Mouse (Mus musculus) CH12.LX (cell line): ENCODE data around the gene Dolk. TPM values are rescaled to one million over a fixed set of nuclear protein-coding genes. Genes with fewer than 3 reads are reported as not detected.

Experiments
- DNase-seq: peaks from one replicate; pipeline ENCODE4 v3.0.0-alpha.2; 2013; ENCODE audit errors: extremely low read depth
- H3K27ac ChIP-seq: 2 replicates; pipeline ENCODE4 v1.5.1; 2012; ENCODE audit warnings: low read depth, mild to moderate bottlenecking, control low read depth, moderate library complexity; ENCODE audit not compliant: insufficient read depth
- H3K27me3 ChIP-seq: replicated peaks from 2 replicates; pipeline ENCODE3; 2012; ENCODE audit warnings: inconsistent platforms
- H3K36me3 ChIP-seq, 2 experiments: replicated peaks in 1 of 2; 2 replicates each; pipeline versions ENCODE3 to v1.6.1; 2012; ENCODE audit warnings: inconsistent platforms in 1 of 2, low read length in 1 of 2, mild to moderate bottlenecking in 1 of 2, mixed read lengths in 1 of 2, moderate library complexity in 1 of 2; ENCODE audit not compliant: control insufficient read depth in 1 of 2, insufficient read depth in 1 of 2
- H3K4me1 ChIP-seq, 2 experiments: 2 replicates each; pipeline ENCODE4 v1.6.1; 2012; ENCODE audit warnings: inconsistent platforms in 1 of 2, moderate library complexity in 1 of 2; ENCODE audit not compliant: insufficient read depth in 2 of 2, control insufficient read depth in 1 of 2
- H3K4me2 ChIP-seq: 2 replicates; pipeline ENCODE4 v1.6.1; 2012; ENCODE audit warnings: low read depth, mild to moderate bottlenecking, control low read depth; ENCODE audit not compliant: poor library complexity, insufficient read depth, severe bottlenecking
- H3K4me3 ChIP-seq, 3 experiments: fragments of 150-350 bp in 1 of 3; sonication (generic) in 1 of 3; replicated peaks in 1 of 3; 2 replicates each; pipeline versions ENCODE3 to v1.5.1; 2011 to 2012; ENCODE audit warnings: low read depth in 2 of 3, low read length in 2 of 3, mild to moderate bottlenecking in 2 of 3, moderate library complexity in 2 of 3, control low read depth in 1 of 3, improper control_type of control experiment in 1 of 3, inconsistent platforms in 1 of 3, mixed read lengths in 1 of 3; ENCODE audit not compliant: poor library complexity in 1 of 3
- H3K79me2 ChIP-seq: replicated peaks from 2 replicates; pipeline ENCODE4 v1.6.1; 2012; ENCODE audit warnings: mild to moderate bottlenecking, moderate library complexity; ENCODE audit not compliant: control insufficient read depth, poor library complexity, insufficient read depth, severe bottlenecking; ENCODE audit errors: extremely low read depth
- H3K9ac ChIP-seq: 2 replicates; pipeline ENCODE4 v1.6.1; 2012; ENCODE audit warnings: low read depth, mild to moderate bottlenecking, control low read depth, moderate library complexity; ENCODE audit not compliant: insufficient read depth
- H3K9me3 ChIP-seq: replicated peaks from 2 replicates; pipeline ENCODE3; 2012; ENCODE audit warnings: low read length, inconsistent platforms, mixed read lengths
- BHLHE40 ChIP-seq: IDR thresholded peaks from 2 replicates; pipeline ENCODE4 v1.6.1; 2011; ENCODE audit warnings: mild to moderate bottlenecking, low read depth, low read length, improper control_type of control experiment
- CHD1 ChIP-seq: IDR thresholded peaks from 2 replicates; pipeline ENCODE4 v1.6.1; 2012; ENCODE audit warnings: low read depth, low read length, improper control_type of control experiment, inconsistent platforms
- CTCF ChIP-seq, 2 experiments: IDR thresholded peaks in 1 of 2; conservative IDR thresholded peaks in 1 of 2; 2 replicates each; pipeline ENCODE4 v1.5.1; 2011 to 2012; ENCODE audit warnings: low read depth in 2 of 2, low read length in 2 of 2, improper control_type of control experiment in 1 of 2, inconsistent platforms in 1 of 2, mild to moderate bottlenecking in 1 of 2, moderate library complexity in 1 of 2
- ELF1 ChIP-seq: IDR thresholded peaks from 2 replicates; pipeline ENCODE4 v1.6.1; 2014; ENCODE audit warnings: low read depth, mild to moderate bottlenecking, inconsistent platforms, low read length, improper control_type of control experiment
- ETS1 ChIP-seq: conservative IDR thresholded peaks from 2 replicates; pipeline ENCODE4 v1.6.1; 2012; ENCODE audit warnings: low read depth, mild to moderate bottlenecking, inconsistent platforms, low read length, improper control_type of control experiment, moderate library complexity
- GABPA ChIP-seq: IDR thresholded peaks from 2 replicates; pipeline ENCODE4 v1.6.1; 2012; ENCODE audit warnings: low read depth, low read length, improper control_type of control experiment, inconsistent platforms; ENCODE audit not compliant: insufficient replicate concordance
- JUND ChIP-seq: conservative IDR thresholded peaks from 2 replicates; pipeline ENCODE4 v1.6.1; 2011; ENCODE audit warnings: low read depth, low read length, improper control_type of control experiment
- KAT2A ChIP-seq: IDR thresholded peaks from 2 replicates; pipeline ENCODE4 v1.6.1; 2012; ENCODE audit warnings: low read length, improper control_type of control experiment, inconsistent platforms; ENCODE audit not compliant: insufficient replicate concordance
- MAFK ChIP-seq: IDR thresholded peaks from 2 replicates; pipeline ENCODE4 v1.6.1; 2011; ENCODE audit warnings: low read length, improper control_type of control experiment; ENCODE audit not compliant: insufficient replicate concordance
- MAZ ChIP-seq: IDR thresholded peaks from 2 replicates; pipeline ENCODE4 v1.6.1; 2012; ENCODE audit warnings: low read depth, mild to moderate bottlenecking, inconsistent platforms, low read length, improper control_type of control experiment, moderate library complexity
- MXI1 ChIP-seq: IDR thresholded peaks from 2 replicates; pipeline ENCODE4 v1.6.1; 2011; ENCODE audit warnings: mild to moderate bottlenecking, low read depth, low read length, improper control_type of control experiment
- MYC ChIP-seq: IDR thresholded peaks from 2 replicates; pipeline ENCODE4 v1.6.1; 2011; ENCODE audit warnings: low read depth, mild to moderate bottlenecking, improper control_type of control experiment, low read length
- NELFE ChIP-seq: IDR thresholded peaks from 2 replicates; pipeline ENCODE4 v1.6.1; 2011; ENCODE audit warnings: low read depth, low read length, improper control_type of control experiment
- PAX5 ChIP-seq: IDR thresholded peaks from 2 replicates; pipeline ENCODE4 v1.6.1; 2012; ENCODE audit warnings: low read length, inconsistent platforms, mixed read lengths
- POLR2AphosphoS2 ChIP-seq: IDR thresholded peaks from 2 replicates; pipeline ENCODE4 v1.6.1; 2011; ENCODE audit warnings: low read depth, low read length, improper control_type of control experiment
- RCOR1 ChIP-seq: conservative IDR thresholded peaks from 2 replicates; pipeline ENCODE4 v1.6.1; 2012; ENCODE audit warnings: low read depth, mild to moderate bottlenecking, inconsistent platforms, low read length, improper control_type of control experiment
- SIN3A ChIP-seq: IDR thresholded peaks from 2 replicates; pipeline ENCODE4 v1.6.1; 2012; ENCODE audit warnings: low read length, improper control_type of control experiment, inconsistent platforms
- TBP ChIP-seq: conservative IDR thresholded peaks from 2 replicates; pipeline ENCODE4 v1.6.1; 2011; ENCODE audit warnings: low read depth, low read length, improper control_type of control experiment
- TCF12 ChIP-seq: IDR thresholded peaks from 2 replicates; pipeline ENCODE4 v1.6.1; 2014; ENCODE audit warnings: low read depth, mild to moderate bottlenecking, inconsistent platforms, low read length, improper control_type of control experiment
- UBTF ChIP-seq: IDR thresholded peaks from 2 replicates; pipeline ENCODE4 v1.6.1; 2012; ENCODE audit warnings: low read depth, mild to moderate bottlenecking, inconsistent platforms, low read length, improper control_type of control experiment, moderate library complexity
- USF1 ChIP-seq: IDR thresholded peaks from 2 replicates; pipeline ENCODE4 v1.6.1; 2014; ENCODE audit warnings: low read depth, mild to moderate bottlenecking, inconsistent platforms, low read length, improper control_type of control experiment
- USF2 ChIP-seq: conservative IDR thresholded peaks from 2 replicates; pipeline ENCODE4 v1.6.1; 2011; ENCODE audit warnings: low read depth, low read length, improper control_type of control experiment
- ZC3H11A ChIP-seq: IDR thresholded peaks from 2 replicates; pipeline ENCODE4 v1.6.1; 2012; ENCODE audit warnings: low read depth, mild to moderate bottlenecking, inconsistent platforms, low read length, improper control_type of control experiment
- ZMIZ1 ChIP-seq: IDR thresholded peaks from 2 replicates; pipeline ENCODE4 v1.6.1; 2012; ENCODE audit warnings: low read depth, mild to moderate bottlenecking, inconsistent platforms, low read length, improper control_type of control experiment
- ZNF384 ChIP-seq: IDR thresholded peaks from 2 replicates; pipeline ENCODE4 v1.6.1; 2012; ENCODE audit warnings: low read depth, low read length, improper control_type of control experiment, inconsistent platforms
- dilution Hi-C: fragments of 300-500 bp; cut with MboI; formaldehyde crosslinking; loops from 2 replicates; pipeline ENCODE4 v1.14.3; 2020; ENCODE audit warnings: low sequenced_read_pairs; ENCODE audit not compliant: extremely low pct_unique_long_range_greater_than_20kb, extremely low pct_ligation_motif_present
- in situ Hi-C: fragments of 300-500 bp; cut with MboI; formaldehyde crosslinking; loops from 3 replicates; pipeline ENCODE4 v1.14.3; 2019; ENCODE audit warnings: low sequenced_read_pairs, low pct_ligation_motif_present, low pct_unique_long_range_greater_than_20kb, mixed read lengths
- polyA plus RNA-seq: library from polyadenylated mRNA; unstranded; fragments of >175 nt; gene quantifications from 2 replicates; pipeline ENCODE4 v1.2.1, GENCODE M21; 2012; ENCODE audit warnings: low read depth; ENCODE audit not compliant: insufficient read length
- total RNA-seq, 2 experiments: library from RNA; depleted of rRNA; stranded (reverse); fragments of 300-350 nt in 1 of 2; fragments of >200 nt in 1 of 2; gene quantifications; 2 replicates each; pipeline ENCODE4 v1.2.3; 2012 to 2014

Gene Dolk
- total and polyA plus RNA-seq, 3 experiments: 11.6 to 17.4 (median 11.8) TPM

DNA sequence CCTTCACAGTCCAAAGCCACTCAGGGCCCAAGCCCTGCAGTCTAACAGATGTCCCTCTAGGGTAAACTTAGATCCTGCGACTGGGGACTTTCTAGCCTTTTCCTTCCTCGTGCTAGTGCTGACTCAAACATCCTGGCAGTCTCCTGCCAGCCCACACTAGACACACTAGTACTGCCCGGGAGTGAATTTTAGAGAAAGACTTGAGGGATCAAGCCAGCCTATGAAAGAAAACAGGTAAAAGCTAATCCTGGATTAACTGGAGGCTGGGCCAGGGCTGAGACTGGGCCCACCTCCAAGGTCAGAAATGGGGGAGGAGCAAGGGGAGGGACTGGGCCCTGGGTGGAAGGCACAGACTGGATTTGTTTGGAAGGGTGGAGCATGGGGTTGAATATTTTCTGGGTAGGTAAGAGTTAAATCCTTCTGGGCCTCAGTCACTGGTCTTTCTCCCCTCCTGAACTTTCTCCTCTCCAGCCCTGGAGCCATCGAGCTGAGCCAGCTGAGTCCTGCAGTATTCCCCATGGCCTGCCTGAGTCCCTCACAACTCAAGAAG, 19.7 kb downstream of the Dolk start:
- Histone ChIP-seq H3K27me3 (no peaks in the 10 kb centered on the region), H3K9me3 (no peaks in the 10 kb centered on the region), H3K4me3 (peak overlapping the region; percentile 5 to 46 (median 36)), H3K36me3 (peaks cover 18 to 48% of the 10 kb centered on the region in 2 experiments), H3K9ac (peak overlapping the region; percentile 80), H3K4me2 (peak overlapping the region; percentile 31; the same call in 1 of the 2 replicates), H3K4me1 (peaks cover 31 to 59% of the 10 kb centered on the region in 2 experiments), H3K27ac (peak overlapping the region; percentile 83), H3K79me2 (no peaks in the 10 kb centered on the region)
- dilution Hi-C loops (no loop called here), in situ Hi-C loops (no loop called here)
- peak; percentile 24; the same call in 1 of the 2 replicates for TF ChIP-seq BHLHE40
- no peak for TF ChIP-seq ETS1
- no peak for TF ChIP-seq TCF12
- no peak for TF ChIP-seq ZC3H11A
- TF ChIP-seq MAZ: no peak
- TF ChIP-seq GABPA: no peak
- TF ChIP-seq MXI1: no peak
- TF ChIP-seq JUND: no peak
- TF ChIP-seq TBP: 0 out of 2 replicates have a peak, but pooled peaks have one; percentile 23
- TF ChIP-seq RCOR1: no peak
- TF ChIP-seq KAT2A: no peak
- TF ChIP-seq MYC: no peak
- TF ChIP-seq POLR2AphosphoS2: no peak
- no peak for TF ChIP-seq PAX5
- TF ChIP-seq CTCF (conservative IDR thresholded peaks at IDR 0.05 in 1 of 2, IDR thresholded peaks at IDR 0.05 in 1 of 2; ENCODE audit: low read depth in 2 of 2, low read length in 2 of 2): no peak
- TF ChIP-seq UBTF: no peak
- TF ChIP-seq ZNF384: no peak
- TF ChIP-seq MAFK: peak; percentile 37; the same call in 1 of the 2 replicates
- TF ChIP-seq USF2: no peak
- TF ChIP-seq ELF1: no peak
- no peak for TF ChIP-seq NELFE
- 0 out of 2 replicates have a peak, but pooled peaks have one; percentile 27 for TF ChIP-seq SIN3A
- TF ChIP-seq USF1: no peak
- TF ChIP-seq CHD1: no peak
- no peak for TF ChIP-seq ZMIZ1
- peak; percentile 68 for DNase-seq
